Mouse (Mus musculus): ENCODE measurements around the gene Top3a.
A peak's percentile ranks its signal among the peaks of the same experiment; 100 is the strongest.

The Top3a gene

GRCm38 (mm10) chr11:60712639-60713255 is 64.4 kb downstream of the Top3a start:
- no peak for DNase-seq (ENCODE audit: extremely low spot score, low spot score)

- no peak for DNase-seq (ENCODE audit: extremely low spot score, low spot score)
These were observed 65.1 kb downstream of the Top3a start for GRCm38 (mm10) chr11:60712040-60712439.

DNA sequence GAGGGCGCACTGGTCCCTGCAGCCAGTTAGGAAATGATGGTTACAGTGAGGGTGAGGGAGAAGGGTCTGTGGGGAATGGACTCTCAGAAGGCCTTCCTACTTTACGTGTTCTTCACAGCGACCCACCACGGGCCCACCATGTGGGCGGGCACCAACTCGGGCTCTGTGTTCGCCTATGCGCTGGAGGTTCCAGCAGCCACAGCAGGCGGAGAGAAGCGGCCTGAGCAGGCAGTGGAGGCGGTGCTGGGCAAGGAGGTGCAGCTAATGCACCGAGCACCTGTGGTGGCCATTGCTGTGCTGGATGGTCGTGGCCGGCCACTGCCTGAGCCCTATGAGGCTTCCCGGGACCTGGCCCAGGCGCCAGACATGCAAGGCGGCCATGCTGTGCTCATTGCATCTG is 65.9 kb downstream of the Top3a start:
- no peak for DNase-seq (ENCODE audit: extremely low spot score, low spot score)

GRCm38 (mm10) chr11:60709481-60710465 is 67.4 kb downstream of the Top3a start:
- DNase-seq (ENCODE audit: extremely low spot score, low spot score) = no peak

- no peak for DNase-seq (ENCODE audit: extremely low spot score, low spot score)
These were observed 68.5 kb downstream of the Top3a start for GRCm38 (mm10) chr11:60708631-60709030.

- no peak for DNase-seq (ENCODE audit: extremely low spot score, low spot score)
These were observed 69.5 kb downstream of the Top3a start for GRCm38 (mm10) chr11:60707672-60708071.

GRCm38 (mm10) chr11:60706696-60707480 is 70.3 kb downstream of the Top3a start:
- DNase-seq (ENCODE audit: extremely low spot score, low spot score) = no peak

GRCm38 (mm10) chr11:60706076-60706475 is 71.1 kb downstream of the Top3a start:
- no peak for DNase-seq (ENCODE audit: extremely low spot score, low spot score)

DNA sequence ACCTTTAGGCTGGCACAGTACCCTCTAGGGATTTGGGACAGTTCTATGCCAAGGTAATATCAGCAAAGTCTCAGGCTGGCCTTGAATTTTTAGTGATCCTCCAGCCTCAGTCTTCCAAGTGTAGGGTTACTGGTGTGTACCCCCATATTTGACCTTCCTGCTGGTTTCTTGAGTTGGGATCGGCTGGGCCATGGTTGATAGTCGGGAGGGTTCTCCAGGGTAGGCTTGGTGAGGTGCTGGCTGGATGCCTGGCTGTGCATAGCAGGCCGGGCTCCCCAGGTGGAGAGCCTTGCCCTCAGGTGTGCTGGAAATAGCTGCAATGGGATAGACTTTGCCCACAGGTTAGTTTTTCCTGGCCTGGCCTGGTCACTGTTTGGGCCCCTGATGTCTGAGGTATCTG is 71.9 kb downstream of the Top3a start:
- DNase-seq (ENCODE audit: extremely low spot score, low spot score) = no peak

DNA sequence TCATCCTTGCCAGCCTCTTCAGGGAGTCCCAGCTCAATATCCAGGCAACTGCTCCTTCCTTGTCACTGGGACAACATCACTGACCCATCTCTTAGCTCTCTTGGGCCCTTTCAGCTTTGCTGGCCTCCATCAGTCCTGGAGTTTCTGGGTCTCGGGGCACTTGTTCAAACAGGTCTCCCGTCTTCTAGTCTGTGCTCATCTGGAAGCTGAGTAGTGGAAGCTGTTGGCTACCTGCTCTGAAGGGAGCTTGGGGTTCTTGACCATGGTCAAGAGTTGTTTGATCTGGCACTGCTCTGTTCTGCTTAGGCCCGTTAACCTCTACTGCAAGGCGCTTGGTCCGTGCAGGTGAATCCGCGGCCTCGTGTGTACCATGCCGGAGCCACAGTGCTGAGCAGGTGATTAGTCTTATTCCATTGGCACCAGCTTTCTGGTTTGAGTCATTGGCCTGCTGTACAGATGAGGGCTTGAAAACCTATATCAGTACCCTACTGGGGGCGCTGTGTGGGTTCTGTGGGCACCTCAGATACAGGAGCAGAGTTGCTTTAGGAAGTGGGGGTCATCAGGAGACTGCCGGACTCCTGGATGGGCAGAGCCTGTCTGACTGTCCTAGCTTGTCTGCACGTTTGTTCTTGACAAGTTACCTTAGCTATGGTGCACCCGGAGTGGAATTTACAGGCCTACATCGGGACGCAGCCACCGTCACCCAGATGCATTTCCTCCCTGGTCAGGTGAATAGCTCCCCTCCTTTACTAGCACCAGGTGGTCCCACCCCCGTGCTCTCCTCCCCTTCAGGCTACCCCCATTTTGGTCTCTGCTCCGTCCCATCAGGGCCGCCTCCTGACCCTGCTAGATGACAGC is 72.9 kb downstream of the Top3a start:
- no peak for DNase-seq (ENCODE audit: extremely low spot score, low spot score)

GRCm38 (mm10) chr11:60703131-60703530 is 74.0 kb downstream of the Top3a start:
- peak; percentile 65 for DNase-seq (ENCODE audit: extremely low spot score, low spot score)

GRCm38 (mm10) chr11:60701611-60702010 is 75.6 kb downstream of the Top3a start:
- DNase-seq (ENCODE audit: extremely low spot score, low spot score) = no peak

DNA sequence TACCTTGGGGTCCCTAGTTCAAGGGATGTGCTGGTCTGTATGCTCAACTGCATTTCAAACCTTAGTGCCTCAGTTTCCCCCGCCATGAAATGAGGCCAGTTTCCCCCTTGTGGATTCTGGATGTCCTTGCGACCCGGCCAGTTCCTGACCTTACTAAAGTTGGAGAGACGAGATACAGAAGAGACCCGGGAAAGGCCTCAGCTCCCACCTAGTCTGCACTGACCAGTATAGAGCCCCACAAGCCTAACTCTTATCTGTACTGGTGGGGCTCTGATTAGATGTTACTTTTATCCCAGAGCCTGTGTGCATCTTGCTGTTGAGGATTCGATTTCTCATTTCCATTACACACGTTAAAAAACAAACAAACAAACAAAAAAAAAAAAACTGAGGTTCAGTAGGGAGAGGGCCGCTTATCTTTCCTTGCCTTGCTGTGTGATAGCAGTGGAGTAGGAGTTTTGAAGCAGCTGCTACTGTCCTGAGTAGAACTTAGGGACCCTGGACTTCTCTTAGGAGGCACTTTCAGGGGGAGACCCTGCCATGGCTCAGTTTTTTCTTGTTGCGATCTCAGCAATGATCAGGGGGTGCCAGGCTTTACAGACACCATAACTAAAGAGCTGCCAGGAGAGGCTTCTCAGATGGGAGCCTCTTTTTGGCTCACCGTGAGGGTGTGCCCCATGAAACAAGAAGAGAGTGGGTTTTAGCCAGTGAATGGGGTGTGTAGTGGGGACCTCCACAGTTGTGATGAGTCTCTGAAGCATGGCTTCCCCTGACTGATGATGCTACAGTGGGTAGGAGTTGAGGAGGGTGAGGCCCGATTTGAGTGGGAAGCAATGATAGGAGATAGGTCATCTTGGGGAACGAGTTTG is 76.6 kb downstream of the Top3a start:
- DNase-seq (ENCODE audit: extremely low spot score, low spot score) = peak; percentile 13

DNA sequence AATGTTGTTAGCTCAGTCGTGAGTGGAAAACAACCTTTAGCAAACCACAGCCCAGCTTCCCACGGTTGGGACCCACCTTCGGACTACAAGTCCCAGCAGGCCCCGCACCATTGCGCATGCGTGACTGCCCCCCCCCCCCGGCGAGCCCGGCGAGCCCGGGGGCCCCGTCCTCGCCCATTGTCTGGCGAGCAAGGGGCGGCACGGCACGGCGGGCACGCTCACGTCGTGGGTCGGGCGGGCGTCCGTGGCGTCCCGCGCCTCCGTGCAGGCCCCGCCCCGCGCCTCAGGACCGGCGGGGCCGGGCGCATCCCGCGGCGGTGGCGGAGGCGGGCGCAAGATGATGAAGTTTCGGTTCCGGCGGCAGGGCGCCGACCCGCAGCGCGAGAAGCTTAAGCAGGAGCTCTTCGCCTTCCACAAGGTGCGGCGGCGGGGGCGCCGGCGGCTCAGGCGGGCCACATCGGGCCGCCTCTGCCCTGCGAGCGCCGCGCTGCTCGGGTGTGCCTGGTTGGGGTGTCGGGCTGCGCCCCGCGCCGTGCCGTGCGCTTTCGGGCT is 77.6 kb downstream of the Top3a start, which contains the start of gene Llgl1:
Gene Llgl1 (plus strand): TSS at position 200 of the 552 bp plus-strand sequence.
- peak; percentile 99 for DNase-seq (ENCODE audit: extremely low spot score, low spot score)

DNA sequence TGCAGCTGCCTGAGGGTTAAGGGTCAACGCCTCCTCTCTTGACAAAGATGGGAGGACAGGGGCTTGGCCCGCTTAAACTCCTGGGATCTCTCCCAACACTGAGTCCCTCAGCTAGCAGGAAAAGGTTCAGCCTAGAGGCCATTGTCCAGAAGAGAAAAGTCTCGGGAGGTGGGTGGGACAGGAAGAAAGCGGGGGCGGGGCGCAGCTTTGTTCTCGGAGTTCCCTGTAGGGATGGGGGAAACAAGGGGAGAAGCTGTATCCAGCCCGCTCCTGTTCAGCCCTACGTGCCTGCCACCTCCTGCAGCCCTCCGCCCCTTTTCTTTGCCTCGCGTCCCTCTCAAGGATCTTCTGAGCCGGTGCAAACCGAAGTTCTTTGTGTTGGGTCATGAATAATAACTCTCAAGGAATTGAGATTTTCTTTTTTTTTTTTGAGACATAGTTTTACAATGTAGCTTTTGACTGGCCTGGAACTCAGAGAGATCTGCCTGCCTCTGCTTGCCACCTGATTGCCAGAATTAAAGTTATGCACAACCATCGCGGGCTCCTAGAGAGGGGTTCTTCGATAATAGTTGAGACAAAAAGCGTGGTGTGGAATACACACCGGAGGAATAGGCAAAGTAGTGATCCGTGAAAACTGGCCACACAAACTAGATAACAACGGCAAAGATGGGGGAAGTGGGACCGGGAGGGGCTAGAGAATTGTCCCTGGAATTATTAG is 78.2 kb downstream of the Top3a start:
- peak; percentile 83 for DNase-seq (ENCODE audit: extremely low spot score, low spot score)

GRCm38 (mm10) chr11:60697561-60697960 is 79.6 kb downstream of the Top3a start:
- no peak for DNase-seq (ENCODE audit: extremely low spot score, low spot score)

- no peak for DNase-seq (ENCODE audit: extremely low spot score, low spot score)
These were observed 81.0 kb downstream of the Top3a start for GRCm38 (mm10) chr11:60696165-60696564.
